Mouse (Mus musculus): ENCODE results near the gene Tctn1. TPM values are rescaled to one million over a fixed set of nuclear protein-coding genes. Genes with fewer than 3 reads are reported as not detected.

Tctn1 gene
- total RNA-seq, 1 experiment from 2014 or later: 2.0 TPM

DNA sequence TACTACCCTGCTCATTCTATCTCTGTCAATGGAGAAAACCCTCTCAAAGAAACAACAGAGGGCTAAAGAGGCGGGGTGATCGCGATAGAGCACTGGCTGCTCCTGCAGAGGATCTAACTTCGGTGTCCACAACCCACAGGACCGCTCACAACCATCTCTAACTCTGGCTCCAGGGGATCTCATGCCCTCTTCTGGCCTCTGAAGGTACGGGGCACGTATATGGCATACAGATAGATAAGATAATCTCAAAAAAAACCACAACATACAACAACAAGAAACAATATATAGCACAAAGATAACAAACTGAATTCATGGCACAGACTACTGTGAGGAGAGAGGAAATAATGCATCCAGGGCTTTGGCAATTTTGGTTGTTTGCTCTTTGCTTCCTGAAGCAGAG lies 2.2 kb downstream of the Tctn1 start:
- no peak for ATAC-seq (replicated peaks; ENCODE audit: insufficient number of reproducible peaks, low FRiP score, low TSS enrichment, poor library complexity, severe bottlenecking)

DNA sequence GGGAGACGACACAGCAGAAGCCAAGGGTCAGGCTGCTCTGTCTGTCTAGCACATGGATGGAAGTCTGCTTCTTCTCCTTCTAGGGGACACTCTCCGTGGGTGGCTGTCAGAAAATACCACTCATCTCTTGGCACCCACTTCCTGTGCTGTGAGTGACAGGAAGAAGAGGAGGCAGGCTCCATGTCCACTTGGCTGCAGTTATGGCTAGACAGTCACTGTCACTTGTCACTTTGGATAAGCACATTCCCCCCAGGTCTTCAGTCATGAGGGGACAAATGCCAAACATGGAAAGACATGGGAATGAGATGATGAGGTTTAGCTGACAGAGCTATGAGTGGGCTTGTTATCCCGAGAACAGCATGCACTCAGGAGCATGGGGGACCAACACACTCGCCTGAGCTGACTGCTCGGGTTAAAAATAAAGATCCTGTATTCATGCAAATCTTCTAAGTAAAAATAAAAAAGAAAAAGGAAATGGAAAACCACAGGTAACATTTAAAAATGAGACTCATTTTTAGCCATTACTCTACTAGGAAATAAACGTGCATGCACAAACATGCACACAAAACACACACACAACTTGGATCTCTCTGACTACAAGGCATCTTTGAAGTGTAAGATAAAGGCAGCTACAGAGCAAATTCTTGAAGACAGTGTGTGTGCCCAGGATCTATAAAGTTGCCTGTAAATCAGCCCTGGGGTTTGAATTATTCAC lies 6.1 kb downstream of the Tctn1 start:
- peak; percentile 40 for ATAC-seq (replicated peaks; ENCODE audit: insufficient number of reproducible peaks, low FRiP score, low TSS enrichment, poor library complexity, severe bottlenecking)

DNA sequence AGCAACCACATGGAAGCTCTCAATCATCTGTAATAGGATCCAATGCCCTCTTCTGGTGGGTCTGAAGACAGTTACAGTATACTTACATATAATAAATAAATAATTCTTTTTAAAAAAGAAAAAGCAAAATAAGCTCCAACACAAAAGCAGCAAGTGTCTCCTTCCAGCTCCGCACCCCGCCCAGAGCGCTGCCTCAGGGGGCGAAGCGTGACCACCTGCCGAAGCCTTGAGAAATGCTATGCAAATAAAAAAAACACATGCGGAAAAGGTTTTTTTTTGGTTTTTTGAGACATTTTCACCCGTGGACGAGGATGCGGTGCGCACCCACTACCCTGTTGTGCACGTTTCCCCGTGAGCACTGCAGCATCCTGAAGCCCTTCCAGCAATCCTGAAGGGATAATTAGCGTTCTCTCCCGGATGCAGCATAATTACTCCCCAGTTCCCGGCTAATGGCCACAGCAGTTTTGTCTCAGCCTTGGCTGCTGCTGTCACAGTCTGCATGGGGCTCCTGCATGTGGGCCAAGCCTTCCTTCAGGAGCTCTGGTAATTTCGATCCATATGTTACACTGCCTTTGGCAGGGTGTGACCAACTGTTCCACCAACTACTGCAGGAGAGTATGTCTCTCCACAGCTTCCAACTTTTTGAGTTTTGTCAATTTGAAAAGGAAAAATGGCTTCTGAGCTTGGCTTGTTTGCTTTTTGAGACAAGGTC lies 12.2 kb downstream of the Tctn1 start:
- no peak for ATAC-seq (replicated peaks; ENCODE audit: insufficient number of reproducible peaks, low FRiP score, low TSS enrichment, poor library complexity, severe bottlenecking)

DNA sequence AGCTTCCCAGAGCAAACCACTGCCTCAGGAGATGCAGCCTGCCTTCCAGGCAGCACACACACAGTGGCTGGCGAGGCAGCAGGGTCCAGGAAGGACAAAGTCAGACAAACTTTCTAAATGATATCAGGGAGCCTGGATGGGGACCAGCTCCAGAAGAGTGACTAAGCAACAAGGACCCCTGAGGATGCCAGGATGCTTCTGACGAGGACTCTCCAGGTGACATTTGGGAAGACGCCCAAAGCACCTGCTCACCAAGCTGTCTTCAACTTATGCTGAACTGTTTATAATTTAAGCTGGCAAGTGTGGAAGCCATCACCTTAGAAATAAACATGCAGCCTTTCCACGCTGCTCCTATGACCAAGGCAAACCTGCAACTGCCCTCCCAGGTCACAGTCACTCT lies 15.0 kb downstream of the Tctn1 start:
- no peak for ATAC-seq (replicated peaks; ENCODE audit: insufficient number of reproducible peaks, low FRiP score, low TSS enrichment, poor library complexity, severe bottlenecking)

DNA sequence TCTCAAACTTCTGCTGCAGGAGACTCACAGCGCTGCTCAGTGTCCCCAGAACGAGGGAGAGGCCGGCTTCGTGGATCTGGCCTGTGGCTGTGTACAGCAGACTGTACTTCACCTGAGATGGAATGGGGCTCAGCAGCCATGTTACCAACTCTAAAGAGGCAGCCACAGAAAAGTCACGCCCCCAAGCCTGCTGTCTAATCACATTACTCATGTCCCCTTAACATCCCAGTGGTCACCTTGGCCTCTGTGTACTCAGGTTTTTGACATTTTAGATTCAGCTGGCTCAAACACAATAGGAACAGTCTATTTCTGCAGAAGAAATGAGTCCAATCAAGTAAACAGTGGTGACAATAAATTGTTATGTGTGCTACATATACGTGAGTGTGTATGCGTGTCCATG lies 16.3 kb downstream of the Tctn1 start:
- ATAC-seq (replicated peaks; ENCODE audit: insufficient number of reproducible peaks, low FRiP score, low TSS enrichment, poor library complexity, severe bottlenecking): no peak

DNA sequence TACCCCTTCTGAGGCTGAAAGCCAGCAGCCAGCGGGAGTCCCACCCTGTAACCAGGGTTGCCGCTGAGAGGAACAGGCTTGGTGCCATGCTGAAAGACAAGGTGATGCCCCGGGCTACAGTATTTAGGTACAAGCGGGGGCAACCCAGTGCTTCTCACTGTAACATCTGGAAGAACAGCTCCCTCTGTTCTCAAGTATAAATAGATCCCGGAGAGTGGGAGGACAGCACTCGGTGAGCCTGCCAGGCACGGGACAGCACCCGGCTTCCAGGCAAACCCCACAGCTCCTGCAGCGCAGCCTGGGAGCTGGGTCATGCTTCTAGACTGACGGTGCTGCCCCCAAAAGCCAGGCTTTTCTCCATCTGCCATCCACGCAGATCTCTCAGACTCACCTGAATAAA lies 16.7 kb downstream of the Tctn1 start:
- no peak for ATAC-seq (replicated peaks; ENCODE audit: insufficient number of reproducible peaks, low FRiP score, low TSS enrichment, poor library complexity, severe bottlenecking)

DNA sequence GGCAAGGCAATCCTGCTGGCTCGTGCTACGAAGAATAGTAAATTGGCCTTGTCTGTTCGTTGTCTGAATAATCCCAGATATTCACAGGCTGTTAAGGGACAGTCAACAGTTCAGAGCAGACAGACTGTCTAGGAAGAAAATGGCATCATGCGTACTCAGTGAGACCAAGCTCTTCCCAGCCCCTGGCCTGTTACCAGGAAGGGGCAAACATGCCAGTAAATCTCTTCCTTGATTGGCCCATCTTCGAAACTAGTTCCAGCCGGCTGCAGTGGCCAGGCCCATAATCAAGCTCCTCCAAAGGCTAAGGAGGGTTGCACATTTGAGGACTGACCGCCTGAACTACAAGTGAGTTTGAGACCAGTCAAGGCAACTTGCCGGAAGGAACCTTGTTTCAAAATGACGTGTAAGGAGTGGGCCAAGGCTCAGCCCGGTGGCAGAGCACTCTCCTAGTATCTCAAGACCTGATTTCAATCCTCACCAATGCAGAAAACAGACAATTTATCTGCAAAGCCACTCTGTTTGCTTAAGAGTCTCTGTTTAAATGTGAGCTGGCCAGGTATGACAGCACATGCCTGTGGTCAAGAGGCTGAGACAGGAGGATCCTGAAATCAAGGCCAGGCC lies 17.6 kb downstream of the Tctn1 start:
- ATAC-seq (replicated peaks; ENCODE audit: insufficient number of reproducible peaks, low FRiP score, low TSS enrichment, poor library complexity, severe bottlenecking): no peak

DNA sequence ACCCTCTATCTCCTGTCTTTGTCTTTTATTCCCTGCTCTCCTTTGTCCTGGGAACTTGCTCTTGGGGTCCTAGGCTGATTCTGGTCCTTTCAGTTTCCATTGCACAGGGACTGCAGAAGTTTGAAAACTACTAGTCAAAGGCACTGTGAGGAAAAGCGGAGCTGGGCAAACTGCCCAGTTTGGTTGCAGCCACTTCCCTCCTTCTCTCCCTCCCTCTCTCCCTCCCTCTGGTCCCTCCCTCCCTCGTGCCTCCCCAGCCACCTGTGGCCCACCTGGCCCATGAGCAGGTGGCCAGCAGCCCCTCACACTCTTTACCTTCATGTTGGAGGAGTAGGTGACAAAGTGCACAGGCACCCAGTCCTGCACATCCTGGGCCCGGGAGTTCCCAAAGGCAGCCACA lies 19.1 kb downstream of the Tctn1 start:
- no peak for ATAC-seq (replicated peaks; ENCODE audit: insufficient number of reproducible peaks, low FRiP score, low TSS enrichment, poor library complexity, severe bottlenecking)

DNA sequence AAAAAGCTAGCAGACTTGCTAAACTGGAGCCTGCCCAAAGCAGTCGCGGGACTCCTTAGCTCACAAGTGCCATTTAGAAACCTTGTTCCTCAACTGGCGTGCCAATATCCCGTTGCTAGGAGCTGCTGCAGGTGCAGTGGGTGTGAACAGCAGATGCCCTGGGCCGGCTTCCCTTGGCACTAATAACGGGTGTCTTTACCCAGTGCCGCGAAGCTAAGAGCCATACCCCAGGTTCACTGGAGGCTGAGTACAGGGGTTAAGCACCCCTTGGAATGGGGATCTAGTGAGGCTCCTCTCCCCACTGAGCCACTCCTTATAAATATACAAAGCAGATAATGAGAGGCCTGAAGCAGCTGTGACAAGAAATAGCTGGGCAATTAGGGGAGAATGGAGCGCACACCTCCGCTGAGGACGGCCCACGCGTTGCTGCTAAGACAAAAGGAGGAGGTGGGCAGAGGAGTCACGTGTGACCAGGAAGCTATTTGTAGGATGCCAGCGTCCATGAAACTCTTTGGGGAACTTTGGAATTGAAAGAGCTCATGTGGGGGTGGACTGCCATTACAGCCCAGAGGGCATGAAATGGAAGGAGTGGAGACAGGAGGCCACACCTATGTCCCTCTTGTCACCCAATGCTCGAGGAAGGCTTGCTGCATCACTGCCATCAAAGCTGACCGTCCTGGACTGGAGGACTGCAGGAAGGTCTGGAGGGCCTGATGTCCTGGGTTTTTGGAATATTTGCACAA lies 20.3 kb downstream of the Tctn1 start:
- ATAC-seq (replicated peaks; ENCODE audit: insufficient number of reproducible peaks, low FRiP score, low TSS enrichment, poor library complexity, severe bottlenecking): no peak

DNA sequence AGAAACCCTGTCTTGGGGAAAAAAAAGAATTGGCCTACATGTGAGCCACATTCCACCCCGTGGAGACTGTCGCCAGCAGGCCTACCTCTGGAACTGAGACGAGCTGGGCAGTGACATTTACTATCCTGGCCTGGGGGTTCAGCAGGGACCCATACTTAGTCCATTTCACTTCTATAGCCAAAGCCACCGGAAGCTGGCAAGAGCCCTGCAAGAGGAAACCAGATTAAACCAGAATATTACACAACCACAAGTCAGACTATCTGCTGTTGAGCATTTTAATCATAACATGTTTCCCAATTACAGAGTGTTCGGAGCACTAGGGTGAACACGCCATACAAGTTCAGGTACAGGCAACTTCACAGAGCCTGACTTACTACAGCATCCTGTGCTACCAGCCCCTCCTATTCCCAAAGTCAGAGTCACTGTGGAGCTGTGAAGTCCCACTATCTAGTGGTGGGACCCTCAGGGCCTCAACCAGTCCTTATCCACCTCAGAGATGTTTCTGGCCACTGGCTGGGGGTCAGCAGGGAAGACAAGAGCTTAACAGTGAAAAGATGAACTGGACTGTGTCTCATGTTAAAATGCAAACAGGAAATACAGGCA lies 21.6 kb downstream of the Tctn1 start:
- peak; percentile 51 for ATAC-seq (replicated peaks; ENCODE audit: insufficient number of reproducible peaks, low FRiP score, low TSS enrichment, poor library complexity, severe bottlenecking)

DNA sequence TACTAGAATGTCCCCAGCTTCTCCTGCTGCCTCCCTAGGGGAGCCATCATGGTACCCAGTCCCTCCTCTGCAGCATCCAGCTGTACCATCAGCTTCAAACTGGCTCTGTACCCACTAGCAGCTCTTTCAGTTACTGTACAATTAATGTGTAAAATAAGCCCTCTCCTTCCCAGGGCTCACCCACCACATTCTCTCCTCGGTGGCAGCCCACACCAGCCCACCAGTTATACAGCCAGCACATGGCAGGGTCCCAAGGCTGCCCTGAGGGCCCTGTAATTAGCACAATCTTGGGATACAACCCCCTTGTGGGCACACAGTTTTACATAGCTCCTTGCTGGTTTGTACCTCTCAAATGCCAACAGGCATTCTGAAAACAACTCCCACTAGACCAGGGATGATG lies 23.3 kb downstream of the Tctn1 start:
- ATAC-seq (replicated peaks; ENCODE audit: insufficient number of reproducible peaks, low FRiP score, low TSS enrichment, poor library complexity, severe bottlenecking): no peak

DNA sequence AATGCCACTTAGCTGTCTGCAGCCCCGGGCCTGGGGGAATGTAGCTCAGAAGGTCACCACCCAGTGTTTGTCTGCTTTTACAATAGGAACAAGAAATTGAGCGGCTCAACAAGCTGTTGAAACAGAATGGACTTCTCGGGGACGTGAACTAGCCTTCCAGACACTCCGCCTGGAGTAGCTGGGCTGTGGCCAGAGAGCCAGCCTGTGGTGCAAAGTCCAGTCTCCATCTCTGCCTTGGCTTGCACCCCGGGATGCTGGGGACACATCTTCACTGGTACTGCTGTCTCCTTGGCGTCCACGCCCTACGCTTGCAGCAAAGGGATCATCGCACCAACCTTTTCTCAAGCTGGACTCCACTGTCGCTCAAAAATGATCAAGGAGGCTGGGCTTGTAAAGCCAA lies 23.7 kb downstream of the Tctn1 start:
- no peak for ATAC-seq (replicated peaks; ENCODE audit: insufficient number of reproducible peaks, low FRiP score, low TSS enrichment, poor library complexity, severe bottlenecking)

DNA sequence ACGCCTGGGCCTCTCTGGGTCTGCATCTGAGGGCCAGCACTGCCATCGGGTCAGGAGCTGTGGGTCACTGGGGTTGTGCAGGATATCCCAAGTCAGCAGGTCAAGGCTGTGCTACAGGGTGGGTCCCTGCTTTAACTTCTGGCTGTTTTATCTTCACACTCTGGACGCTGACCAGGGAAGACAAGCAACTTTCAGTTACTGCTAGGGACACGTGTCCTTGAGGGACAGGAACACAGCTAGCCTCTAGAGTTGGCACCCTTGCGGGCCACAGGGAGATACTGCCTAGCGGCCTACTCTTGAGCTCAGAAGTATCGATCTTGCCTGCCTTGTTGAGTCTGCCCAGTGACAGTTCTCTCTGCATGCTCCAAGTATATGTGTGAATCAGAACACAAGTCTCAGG lies 24.6 kb downstream of the Tctn1 start:
- no peak for ATAC-seq (replicated peaks; ENCODE audit: insufficient number of reproducible peaks, low FRiP score, low TSS enrichment, poor library complexity, severe bottlenecking)

DNA sequence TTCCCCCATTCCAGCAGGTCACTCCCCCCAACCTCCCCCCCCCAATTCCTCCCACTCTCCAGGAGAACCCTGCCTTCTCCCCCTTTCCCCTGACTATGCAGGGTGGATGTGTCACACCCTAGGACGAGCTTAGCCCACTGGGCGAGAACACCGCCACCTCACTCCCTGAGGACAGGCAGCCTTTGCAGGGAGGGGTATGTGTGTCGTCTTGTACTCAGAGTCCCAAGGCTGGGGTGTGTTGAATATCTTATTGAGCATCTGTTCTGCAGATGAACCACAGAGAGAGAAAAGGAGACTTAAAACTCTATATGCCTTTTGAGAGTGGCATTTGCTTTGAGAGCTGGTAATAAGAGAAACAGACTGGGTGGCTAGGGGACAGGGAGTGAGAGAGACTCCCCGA lies 27.1 kb downstream of the Tctn1 start:
- ATAC-seq (replicated peaks; ENCODE audit: insufficient number of reproducible peaks, low FRiP score, low TSS enrichment, poor library complexity, severe bottlenecking): no peak

DNA sequence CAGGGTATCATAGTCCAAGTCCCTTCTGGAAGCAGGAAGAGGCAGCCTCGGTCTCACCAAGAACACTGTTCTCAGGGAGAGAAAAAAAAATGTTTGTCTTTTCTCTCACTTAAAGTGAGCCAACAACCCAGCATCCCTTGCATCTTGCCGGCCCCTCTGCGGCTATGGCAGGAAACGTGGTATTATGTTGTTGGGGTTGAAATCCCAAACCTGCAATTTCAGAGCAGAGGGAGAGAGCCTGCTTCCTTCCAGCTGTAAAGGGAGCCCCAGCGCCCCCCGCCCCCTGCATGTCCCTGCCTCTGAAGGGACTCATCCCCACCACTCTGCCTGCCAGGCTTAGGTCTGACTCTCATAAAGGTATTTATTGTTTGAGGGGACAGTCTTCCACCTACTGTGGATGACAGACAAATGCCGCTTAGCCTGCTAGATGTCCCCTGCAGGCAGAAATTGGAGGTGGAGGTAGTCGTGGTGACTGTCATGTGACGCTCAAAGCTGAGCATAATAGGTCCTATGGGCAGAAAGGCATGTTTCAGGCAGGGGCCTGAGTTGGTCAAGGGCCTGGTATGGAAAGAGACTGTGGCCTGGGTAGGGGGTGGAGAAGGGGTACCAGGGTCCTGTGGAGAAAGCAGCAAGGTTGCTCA lies 28.9 kb downstream of the Tctn1 start:
- no peak for ATAC-seq (replicated peaks; ENCODE audit: insufficient number of reproducible peaks, low FRiP score, low TSS enrichment, poor library complexity, severe bottlenecking)

DNA sequence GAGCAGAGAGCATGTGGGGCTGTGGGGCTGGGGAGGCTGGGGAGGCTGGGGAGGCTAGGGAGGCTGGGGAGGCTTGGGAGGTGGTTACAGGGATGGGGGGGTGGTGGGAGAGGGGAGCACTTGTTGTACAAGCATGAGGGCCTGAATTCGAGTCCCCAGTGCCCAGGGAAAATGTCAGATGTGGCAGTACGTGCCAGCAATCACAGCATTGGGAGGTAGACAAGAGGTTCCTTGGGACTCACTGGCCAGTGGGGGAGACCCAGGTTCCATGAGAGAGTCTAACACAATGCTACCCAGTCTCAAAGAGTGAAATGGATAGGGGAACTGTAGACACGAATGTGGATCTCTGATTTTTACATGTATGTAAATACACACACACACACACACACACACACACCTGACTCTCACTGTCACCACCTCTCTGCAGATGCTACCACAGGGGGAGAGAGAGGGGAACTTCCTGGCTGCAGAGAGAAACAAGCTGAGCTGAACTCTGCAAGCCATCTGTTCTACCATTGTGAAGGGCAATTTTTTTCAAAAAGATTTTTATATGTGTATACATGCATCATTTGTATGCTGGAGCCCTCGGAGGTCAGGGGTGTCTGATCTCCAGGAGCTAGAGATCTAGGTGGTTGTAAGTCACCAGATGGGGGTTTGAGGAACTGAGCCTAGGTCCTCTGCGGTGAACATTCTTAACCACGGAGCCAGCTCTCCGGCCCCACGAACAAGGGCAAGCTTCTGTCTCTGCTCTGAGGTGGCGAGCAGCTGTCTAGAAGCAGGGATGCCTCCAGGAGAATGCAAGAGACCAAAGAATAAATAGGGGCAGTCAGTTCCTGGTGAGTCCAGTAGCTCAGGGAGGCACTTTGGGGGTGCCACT lies 29.7 kb downstream of the Tctn1 start:
- ATAC-seq (replicated peaks; ENCODE audit: insufficient number of reproducible peaks, low FRiP score, low TSS enrichment, poor library complexity, severe bottlenecking): 0 out of 2 replicates have a peak, but pooled peaks have one; percentile 27

DNA sequence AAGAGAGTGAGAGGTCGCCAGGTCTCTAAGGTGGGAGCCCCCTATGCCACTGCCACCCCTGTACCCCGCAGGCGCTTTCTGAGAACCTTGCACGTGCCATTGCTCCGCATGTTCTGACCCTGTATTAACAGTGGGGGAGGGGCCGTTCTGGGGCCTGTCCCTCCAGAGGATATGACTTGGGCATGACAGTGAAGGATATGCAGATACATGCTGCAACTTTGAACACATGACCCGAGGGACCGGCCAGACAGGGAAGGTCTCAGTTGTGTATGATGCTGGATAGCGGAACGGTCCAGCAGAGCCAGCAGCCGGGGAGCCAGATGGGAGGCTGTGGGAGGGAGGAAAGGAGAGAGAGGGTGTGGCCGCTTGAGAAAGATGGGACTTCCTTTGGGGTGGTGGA lies 30.6 kb downstream of the Tctn1 start:
- peak; percentile 68 for ATAC-seq (replicated peaks; ENCODE audit: insufficient number of reproducible peaks, low FRiP score, low TSS enrichment, poor library complexity, severe bottlenecking)
